Mouse (Mus musculus) cerebellum, adult (tissue): Measurements from ENCODE around the gene Syne2.
A peak's percentile ranks its signal among the peaks of the same experiment; 100 is the strongest.

Source experiments
- ATAC-seq: cut with Nextera tagmentation; 2 replicates; pipeline ENCODE4 v1.9.2; 2017; ENCODE audit warnings: mild to moderate bottlenecking, moderate library complexity, mixed read lengths; ENCODE audit not compliant: insufficient number of reproducible peaks, low FRiP score, low TSS enrichment

The Syne2 gene

DNA sequence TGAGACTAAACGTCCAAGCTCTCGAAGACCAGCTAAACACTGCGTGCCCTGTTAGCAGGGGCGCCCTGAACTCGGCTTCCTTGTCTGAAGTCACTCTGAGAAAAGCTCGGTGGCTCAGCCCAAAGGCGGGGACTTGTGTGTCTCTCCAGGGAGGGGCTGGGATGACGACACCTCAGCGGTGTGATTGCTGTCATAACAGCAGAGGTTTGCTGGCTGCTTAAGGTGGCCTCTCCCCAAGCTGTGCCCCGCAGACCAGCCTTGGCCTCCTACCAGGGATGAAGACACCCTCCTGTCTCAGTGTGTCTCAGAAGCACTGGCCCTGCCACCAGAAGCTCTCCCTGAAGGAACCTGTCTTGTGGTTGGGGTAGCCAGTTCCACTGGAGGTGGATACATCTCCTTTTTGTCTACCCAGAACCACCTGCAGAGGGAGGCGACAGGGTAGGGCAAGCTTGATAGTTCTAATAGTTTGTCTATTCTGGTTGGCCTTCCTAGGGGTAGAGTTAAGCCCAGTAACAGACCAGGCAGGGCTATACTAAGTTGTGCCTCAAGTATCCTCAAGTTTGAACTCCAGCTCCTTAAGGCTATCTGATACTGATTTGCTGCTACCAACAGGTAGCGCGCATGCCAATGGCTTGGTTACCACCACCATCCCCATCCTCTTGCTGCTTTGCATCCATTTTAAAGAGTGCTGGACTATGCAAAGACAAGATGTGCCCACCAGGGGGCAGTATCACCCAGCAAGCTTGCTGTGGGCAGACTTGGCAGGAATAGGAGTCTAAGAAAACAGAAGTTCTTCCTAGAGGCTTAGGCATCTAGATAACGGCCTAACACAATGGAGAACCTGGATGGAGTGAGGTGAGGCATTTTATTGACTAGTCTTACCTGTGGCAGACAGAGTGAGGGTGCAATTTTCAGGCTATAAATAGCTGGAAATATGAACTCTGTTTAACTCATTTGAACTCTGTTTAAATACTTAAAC is 198.5 kb downstream of the Syne2 start:
- ATAC-seq, result peak; percentile 72; the same call in 1 of the 2 replicates

GRCm38 (mm10) chr12:76018640-76019039 is 200.7 kb downstream of the Syne2 start:
- ATAC-seq, result no peak

DNA sequence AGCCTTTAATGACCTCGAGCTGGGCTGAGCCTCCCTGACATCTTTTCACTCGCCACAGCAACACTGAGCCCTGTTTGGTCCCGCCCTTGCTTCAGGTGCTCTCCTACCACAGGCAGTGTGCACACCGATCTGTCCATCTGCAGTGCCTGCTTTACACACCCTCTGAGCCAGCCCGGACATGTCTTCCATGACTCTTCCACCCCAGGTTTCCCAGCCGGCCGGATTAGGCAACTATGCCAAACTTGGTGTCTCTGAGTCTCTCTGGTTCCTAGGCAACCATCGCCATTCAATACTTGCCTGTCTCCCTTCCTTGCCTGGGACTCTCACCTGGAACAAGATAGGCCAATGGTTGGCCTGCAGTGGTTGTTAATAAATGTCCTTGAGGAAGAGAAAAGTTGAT is 224.4 kb downstream of the Syne2 start:
- no peak for ATAC-seq

- no peak for ATAC-seq
Measured at GRCm38 (mm10) chr12:76046561-76046960, 228.6 kb downstream of the Syne2 start.

- no peak for ATAC-seq
Measured at GRCm38 (mm10) chr12:76047921-76048320, 230.0 kb downstream of the Syne2 start.

- no peak for ATAC-seq
Measured at GRCm38 (mm10) chr12:76048672-76049071, 230.7 kb downstream of the Syne2 start.

DNA sequence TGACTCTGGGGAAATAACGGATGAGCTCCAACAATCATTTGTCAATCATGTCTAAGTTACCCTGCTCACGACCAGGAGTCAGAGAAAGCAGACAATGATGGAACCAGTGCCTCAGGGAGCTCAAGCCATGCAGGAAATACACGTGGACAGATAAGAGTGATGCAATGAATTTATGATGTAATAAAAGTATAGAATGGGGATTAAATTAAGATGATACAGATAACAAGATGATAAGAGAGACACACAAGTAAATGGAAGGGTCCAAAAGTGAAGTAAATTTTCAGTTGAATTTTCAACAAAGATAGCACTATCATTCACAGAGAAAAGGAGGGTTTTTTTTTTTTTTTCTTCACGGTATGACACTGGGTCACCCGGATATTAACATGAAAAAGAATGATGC is 231.4 kb downstream of the Syne2 start:
- no peak for ATAC-seq

- ATAC-seq, result no peak
Measured at GRCm38 (mm10) chr12:76051879-76052278, 233.9 kb downstream of the Syne2 start.

DNA sequence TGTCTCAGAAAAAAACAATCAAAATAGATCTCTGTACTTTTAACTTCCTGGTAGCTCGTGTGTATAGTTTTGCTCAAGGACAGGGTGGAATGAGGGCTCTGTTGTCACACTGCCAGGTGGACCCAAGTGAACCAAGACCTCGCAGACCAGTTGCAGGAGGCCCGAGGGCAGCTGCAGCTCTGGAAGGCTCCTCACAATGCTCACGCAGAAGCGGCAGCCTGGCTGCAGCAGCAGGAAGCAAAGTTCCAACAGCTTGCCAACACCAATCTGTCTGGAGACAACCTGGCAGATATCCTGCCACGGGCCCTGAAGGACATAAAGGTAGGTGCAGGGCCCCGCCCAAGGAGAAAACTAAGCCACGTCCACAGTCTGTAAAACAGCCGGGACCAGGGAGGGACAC is 236.7 kb downstream of the Syne2 start:
- no peak for ATAC-seq

- ATAC-seq, result no peak
Measured at GRCm38 (mm10) chr12:76063001-76063400, 245.1 kb downstream of the Syne2 start.

DNA sequence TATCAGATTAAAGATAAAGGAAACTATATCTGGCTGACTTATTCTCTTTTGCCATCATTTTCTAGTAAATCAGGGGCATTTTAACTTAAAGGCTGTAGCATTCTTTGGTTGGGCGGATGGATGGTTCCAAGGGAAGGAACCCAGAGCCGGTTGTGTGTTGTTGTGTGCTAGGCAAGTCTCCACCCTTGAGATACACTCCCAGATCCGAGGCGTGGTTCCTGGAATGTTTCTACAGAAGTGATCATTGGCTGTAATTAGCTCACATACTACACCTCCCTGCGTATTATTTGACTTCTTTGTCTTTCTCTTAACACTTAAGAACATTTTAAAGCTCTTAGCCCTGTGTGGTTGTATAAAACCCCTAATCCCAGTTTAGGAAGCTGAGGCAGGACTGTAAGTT is 252.5 kb downstream of the Syne2 start:
- no peak for ATAC-seq

GRCm38 (mm10) chr12:76071935-76072849 is 254.3 kb downstream of the Syne2 start:
- no peak for ATAC-seq

DNA sequence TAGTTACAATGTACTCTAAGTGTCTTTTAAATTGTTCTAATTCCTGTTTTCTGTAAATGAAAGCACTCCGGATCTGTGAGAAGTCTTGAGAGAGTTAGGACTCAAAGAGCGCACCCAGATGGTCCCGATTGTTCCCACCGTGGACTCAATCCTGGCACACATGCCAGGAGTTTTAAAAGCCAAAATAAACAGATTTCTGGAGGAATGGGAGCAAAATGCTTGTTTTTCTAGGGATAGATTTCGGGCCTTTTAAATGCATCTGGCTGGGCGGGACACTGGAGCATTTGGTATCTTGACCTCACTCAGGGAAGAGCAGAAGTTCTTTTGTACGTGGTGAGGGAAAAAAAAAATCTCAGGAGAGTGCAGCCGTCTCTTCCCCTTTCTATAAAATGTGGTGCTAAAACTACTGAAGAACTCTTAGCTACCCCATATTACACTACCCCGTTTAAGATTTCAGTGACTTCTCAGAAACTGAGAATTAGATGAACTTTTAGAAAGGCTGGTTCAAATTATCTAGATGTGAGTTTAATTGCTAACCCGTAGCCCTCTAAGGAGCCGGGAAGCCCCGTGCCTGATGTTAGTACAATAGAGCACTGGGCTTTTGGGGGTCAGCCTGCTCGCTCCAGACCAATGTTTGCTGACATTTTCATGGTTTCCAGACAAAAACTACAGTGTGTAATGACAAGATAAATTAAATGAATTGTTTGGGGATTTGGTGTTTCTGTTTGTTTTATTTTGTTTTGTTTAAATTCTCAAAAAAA is 255.3 kb downstream of the Syne2 start:
- no peak for ATAC-seq

DNA sequence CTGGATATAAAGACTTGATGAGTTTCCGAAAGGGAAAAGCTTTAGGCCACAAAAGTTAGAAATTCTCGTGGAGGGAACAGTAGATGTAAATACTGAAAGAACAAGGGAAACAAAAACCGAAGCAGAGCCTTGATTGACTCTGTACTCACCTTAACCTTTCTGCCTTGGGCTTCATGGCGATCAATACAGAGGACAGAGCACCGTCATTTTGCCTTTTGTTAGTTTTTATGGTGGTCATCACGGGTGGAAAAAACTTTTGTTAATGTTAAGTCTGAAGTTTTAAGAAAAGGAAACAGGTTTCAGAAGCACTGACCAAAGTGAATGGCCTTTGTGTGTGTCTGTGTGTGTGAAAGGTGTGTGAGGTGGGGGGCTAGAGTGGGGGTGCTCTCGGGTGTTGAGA is 256.0 kb downstream of the Syne2 start:
- ATAC-seq, result no peak

- no peak for ATAC-seq
Measured at GRCm38 (mm10) chr12:76080876-76081556, 263.1 kb downstream of the Syne2 start.

DNA sequence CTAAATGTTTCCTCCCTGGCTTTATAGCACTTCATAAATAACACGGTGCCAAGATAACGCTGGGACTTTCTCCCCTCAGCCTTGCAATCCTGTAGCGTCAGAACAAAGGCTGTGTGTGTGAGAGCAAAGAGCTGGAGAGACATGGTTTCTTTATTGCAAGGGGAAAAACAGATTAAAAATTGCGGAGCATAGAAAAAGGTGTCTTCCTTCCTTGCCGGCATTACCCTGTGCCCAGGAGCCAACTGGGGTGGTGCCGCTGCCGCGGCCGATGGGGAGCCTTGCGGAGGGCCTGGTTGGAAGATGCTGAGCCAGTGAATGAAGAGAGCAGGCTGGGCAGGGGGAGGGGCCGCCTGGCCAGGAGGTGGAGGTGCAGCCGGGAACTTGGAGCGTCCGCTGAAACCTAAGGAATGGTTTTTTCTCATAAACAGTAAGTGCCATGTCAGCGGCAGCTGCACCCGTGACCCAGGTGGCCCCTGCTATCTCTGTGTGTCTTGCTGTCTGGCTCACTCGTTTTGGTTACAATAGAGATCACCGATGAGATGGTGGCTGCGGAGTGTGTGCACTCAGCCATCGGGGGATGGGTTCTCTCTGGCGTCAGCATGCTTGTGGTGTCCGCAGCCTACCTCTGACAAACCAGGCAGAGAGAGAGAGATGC is 263.8 kb downstream of the Syne2 start:
- peak; percentile 94 for ATAC-seq

- ATAC-seq, result no peak
Measured at GRCm38 (mm10) chr12:76085066-76085465, 267.1 kb downstream of the Syne2 start.

DNA sequence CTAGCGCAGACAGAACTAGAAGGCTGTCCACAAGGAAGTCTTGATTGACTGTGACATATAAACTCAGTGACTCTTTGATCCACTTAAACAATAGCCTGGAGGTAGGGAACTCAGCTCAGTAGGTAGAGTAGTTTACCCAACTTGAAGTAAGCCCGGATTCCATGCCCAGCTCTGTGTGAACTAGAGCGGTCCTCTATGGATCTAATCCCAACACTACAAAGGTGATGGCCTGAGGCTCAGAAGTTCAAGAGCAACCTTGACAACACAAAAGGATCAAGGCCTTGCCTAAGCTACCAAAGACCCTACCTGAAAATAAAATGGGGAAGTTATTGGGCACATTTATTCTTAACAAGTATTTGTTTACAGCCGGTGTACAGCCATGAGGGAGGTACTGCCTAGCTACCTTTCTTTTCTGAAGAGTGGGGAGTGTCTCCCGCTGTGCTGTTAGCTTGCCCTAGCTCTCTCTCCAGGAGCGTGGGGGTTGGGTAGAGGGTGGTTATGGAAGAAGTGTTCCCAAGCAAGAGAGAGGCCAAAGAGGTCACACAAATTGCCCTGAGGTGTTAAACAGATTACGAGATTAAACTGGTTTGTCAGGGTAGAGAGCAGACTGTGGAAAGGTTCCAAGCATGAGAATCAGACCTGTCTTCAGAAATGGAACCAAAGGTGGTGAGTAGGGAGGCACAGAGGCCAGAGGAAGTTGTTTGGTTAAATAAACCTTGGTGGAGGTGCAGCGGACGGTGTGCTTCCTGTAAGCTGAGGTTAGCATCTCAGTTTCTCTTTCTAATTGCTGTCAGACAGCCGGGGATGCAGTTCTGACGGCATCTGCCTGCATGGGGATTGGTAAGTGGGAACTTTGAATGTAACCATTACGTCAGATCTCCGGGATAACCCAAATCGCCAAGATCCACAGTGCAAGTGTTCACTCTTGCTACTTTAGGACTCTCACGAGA is 268.3 kb downstream of the Syne2 start:
- ATAC-seq, result no peak
